Mouse (Mus musculus) liver, embryonic 12.5 days (tissue): ENCODE results near the gene Serpinb6d. TPM values are rescaled to one million over a fixed set of nuclear protein-coding genes. Genes with fewer than 3 reads are reported as not detected.

ENCODE experiments used
- ATAC-seq: fragments of 200-750 bp; cut with Nextera tagmentation; 2 replicates; pipeline ENCODE4 v1.8.0; 2017; ENCODE audit warnings: moderate number of reproducible peaks, mild to moderate bottlenecking, moderate library complexity
- H3K27ac ChIP-seq: fragments of 300-500 bp; sonication (generic); 2 replicates; pipeline ENCODE4 v1.5.1; 2016; ENCODE audit warnings: mild to moderate bottlenecking
- H3K27me3 ChIP-seq: fragments of 300-500 bp; sonication (generic); replicated peaks from 2 replicates; pipeline ENCODE4 v1.6.1; 2016; ENCODE audit warnings: mild to moderate bottlenecking, moderate library complexity
- H3K36me3 ChIP-seq: fragments of 300-500 bp; sonication (generic); 2 replicates; pipeline ENCODE4 v1.6.1; 2016; ENCODE audit warnings: mild to moderate bottlenecking, moderate library complexity
- H3K4me1 ChIP-seq: fragments of 300-500 bp; sonication (generic); 2 replicates; pipeline ENCODE4 v1.6.1; 2016
- H3K4me2 ChIP-seq: fragments of 300-500 bp; sonication (generic); 2 replicates; pipeline ENCODE4 v1.6.1; 2016; ENCODE audit warnings: mild to moderate bottlenecking, moderate library complexity
- H3K4me3 ChIP-seq: fragments of 300-500 bp; sonication (generic); 2 replicates; pipeline ENCODE4 v1.5.1; 2016; ENCODE audit warnings: mild to moderate bottlenecking, moderate library complexity
- H3K9ac ChIP-seq: fragments of 300-500 bp; sonication (generic); 2 replicates; pipeline ENCODE4 v1.6.1; 2016; ENCODE audit warnings: mild to moderate bottlenecking, moderate library complexity
- H3K9me3 ChIP-seq: fragments of 300-500 bp; sonication (generic); replicated peaks from 2 replicates; pipeline ENCODE4 v1.6.1; 2016; ENCODE audit warnings: mild to moderate bottlenecking, moderate library complexity
- WGBS: fragments of 180-500 bp; shearing (Covaris S2); methylation state at CpG from one replicate; pipeline ENCODE4 v1.1.7; 2016; ENCODE audit not compliant: insufficient replicate concordance; 5-methylcytosine and 5-hydroxymethylcytosine counted together
- polyA plus RNA-seq: library from polyadenylated mRNA; unstranded; fragments of >200 nt; fragmentation: Nextera tagmentation; extraction: Ambion mirVana; gene quantifications from 2 replicates; pipeline ENCODE4 v1.2.1, GENCODE M21; 2016

The Serpinb6d gene
- polyA plus RNA-seq: not detected in 2 replicates

GRCm38 (mm10) chr13:33661105-33661504, at the start of gene Serpinb6d:
Gene Serpinb6d (plus strand): TSS chr13:33661405.
- WGBS: 43% methylated on average over 1 of the region's 1 CpGs
- Histone ChIP-seq H3K9ac (no peak within 1 kb of the TSS), H3K4me2 (no peak within 1 kb of the TSS), H3K4me3 (no peak within 1 kb of the TSS), H3K27ac (no peak within 1 kb of the TSS), H3K9me3 (no peaks in the 10 kb centered on the region), H3K36me3 (no peaks in the 10 kb centered on the region), H3K4me1 (no peaks in the 10 kb centered on the region), H3K27me3 (no peaks in the 10 kb centered on the region)
- ATAC-seq: no peak

- Histone ChIP-seq H3K27ac (no peak overlapping the region), H3K4me3 (no peak overlapping the region), H3K9ac (no peak overlapping the region), H3K4me2 (no peak overlapping the region), H3K9me3 (0 out of 2 replicates have a peak, but pooled peaks cover 4% of the 10 kb centered on the region), H3K4me1 (no peaks in the 10 kb centered on the region), H3K36me3 (no peaks in the 10 kb centered on the region), H3K27me3 (no peaks in the 10 kb centered on the region)
- 64% methylated on average over 2 of the region's 2 CpGs for WGBS
- no peak for ATAC-seq
Measured at GRCm38 (mm10) chr13:33622921-33623320, 38.3 kb upstream of the Serpinb6d start.

- Histone ChIP-seq H3K36me3 (no peaks in the 10 kb centered on the region), H3K4me3 (no peak overlapping the region), H3K27me3 (no peaks in the 10 kb centered on the region), H3K9me3 (0 out of 2 replicates have a peak, but pooled peaks cover 3% of the 10 kb centered on the region), H3K4me1 (no peaks in the 10 kb centered on the region), H3K9ac (no peak overlapping the region), H3K4me2 (no peak overlapping the region), H3K27ac (no peak overlapping the region)
- ATAC-seq: no peak
- WGBS: 36% methylated on average over 2 of the region's 2 CpGs
Measured at GRCm38 (mm10) chr13:33642540-33642939, 18.7 kb upstream of the Serpinb6d start.

- Histone ChIP-seq H3K27ac (no peak overlapping the region), H3K36me3 (no peaks in the 10 kb centered on the region), H3K4me2 (no peak overlapping the region), H3K4me3 (no peak overlapping the region), H3K9me3 (no peaks in the 10 kb centered on the region), H3K9ac (no peak overlapping the region), H3K4me1 (no peaks in the 10 kb centered on the region), H3K27me3 (no peaks in the 10 kb centered on the region)
- no peak for ATAC-seq
Measured at GRCm38 (mm10) chr13:33662550-33662949, 1.3 kb downstream of the Serpinb6d start.

- Histone ChIP-seq H3K9me3 (no peaks in the 10 kb centered on the region), H3K4me1 (no peaks in the 10 kb centered on the region), H3K9ac (no peak overlapping the region), H3K4me2 (no peak overlapping the region), H3K4me3 (no peak overlapping the region), H3K27ac (no peak overlapping the region), H3K36me3 (no peaks in the 10 kb centered on the region), H3K27me3 (no peaks in the 10 kb centered on the region)
- WGBS: 48% methylated on average over 2 of the region's 2 CpGs
- no peak for ATAC-seq
Measured at GRCm38 (mm10) chr13:33720296-33720695, 59.1 kb downstream of the Serpinb6d start.

Other genes starting within 250 kb of the Serpinb6d start
- gene Serpinb9g, start 176.6 kb upstream of the Serpinb6d start, polyA plus RNA-seq: not detected in 2 replicates
- gene Serpinb6e, start 182.0 kb downstream of the Serpinb6d start, polyA plus RNA-seq: not detected in 2 replicates
- not detected in 2 replicates for gene Serpinb6c, start 244.3 kb downstream of the Serpinb6d start, polyA plus RNA-seq